Mouse (Mus musculus) CH12.LX (cell line): Measurements from ENCODE around the gene Dcxr. TPM values are rescaled to one million over a fixed set of nuclear protein-coding genes. Genes with fewer than 3 reads are reported as not detected.

Experiments
- DNase-seq: peaks from one replicate; pipeline ENCODE4 v3.0.0-alpha.2; 2013; ENCODE audit errors: extremely low read depth
- H3K27ac ChIP-seq: 2 replicates; pipeline ENCODE4 v1.5.1; 2012; ENCODE audit warnings: low read depth, mild to moderate bottlenecking, control low read depth, moderate library complexity; ENCODE audit not compliant: insufficient read depth
- H3K27me3 ChIP-seq: replicated peaks from 2 replicates; pipeline ENCODE3; 2012; ENCODE audit warnings: inconsistent platforms
- H3K36me3 ChIP-seq, 2 experiments: replicated peaks in 1 of 2; 2 replicates each; pipeline versions ENCODE3 to v1.6.1; 2012; ENCODE audit warnings: inconsistent platforms in 1 of 2, low read length in 1 of 2, mild to moderate bottlenecking in 1 of 2, mixed read lengths in 1 of 2, moderate library complexity in 1 of 2; ENCODE audit not compliant: control insufficient read depth in 1 of 2, insufficient read depth in 1 of 2
- H3K4me1 ChIP-seq, 2 experiments: 2 replicates each; pipeline ENCODE4 v1.6.1; 2012; ENCODE audit warnings: inconsistent platforms in 1 of 2, moderate library complexity in 1 of 2; ENCODE audit not compliant: insufficient read depth in 2 of 2, control insufficient read depth in 1 of 2
- H3K4me2 ChIP-seq: 2 replicates; pipeline ENCODE4 v1.6.1; 2012; ENCODE audit warnings: low read depth, mild to moderate bottlenecking, control low read depth; ENCODE audit not compliant: poor library complexity, insufficient read depth, severe bottlenecking
- H3K4me3 ChIP-seq, 3 experiments: fragments of 150-350 bp in 1 of 3; sonication (generic) in 1 of 3; replicated peaks in 1 of 3; 2 replicates each; pipeline versions ENCODE3 to v1.5.1; 2011 to 2012; ENCODE audit warnings: low read depth in 2 of 3, low read length in 2 of 3, mild to moderate bottlenecking in 2 of 3, moderate library complexity in 2 of 3, control low read depth in 1 of 3, improper control_type of control experiment in 1 of 3, inconsistent platforms in 1 of 3, mixed read lengths in 1 of 3; ENCODE audit not compliant: poor library complexity in 1 of 3
- H3K79me2 ChIP-seq: replicated peaks from 2 replicates; pipeline ENCODE4 v1.6.1; 2012; ENCODE audit warnings: mild to moderate bottlenecking, moderate library complexity; ENCODE audit not compliant: control insufficient read depth, poor library complexity, insufficient read depth, severe bottlenecking; ENCODE audit errors: extremely low read depth
- H3K9ac ChIP-seq: 2 replicates; pipeline ENCODE4 v1.6.1; 2012; ENCODE audit warnings: low read depth, mild to moderate bottlenecking, control low read depth, moderate library complexity; ENCODE audit not compliant: insufficient read depth
- H3K9me3 ChIP-seq: replicated peaks from 2 replicates; pipeline ENCODE3; 2012; ENCODE audit warnings: low read length, inconsistent platforms, mixed read lengths
- CHD1 ChIP-seq: IDR thresholded peaks from 2 replicates; pipeline ENCODE4 v1.6.1; 2012; ENCODE audit warnings: low read depth, low read length, improper control_type of control experiment, inconsistent platforms
- E2F4 ChIP-seq: IDR thresholded peaks from 2 replicates; pipeline ENCODE4 v1.6.1; 2011; ENCODE audit warnings: low read depth, low read length, improper control_type of control experiment; ENCODE audit not compliant: insufficient replicate concordance
- ETS1 ChIP-seq: conservative IDR thresholded peaks from 2 replicates; pipeline ENCODE4 v1.6.1; 2012; ENCODE audit warnings: low read depth, mild to moderate bottlenecking, inconsistent platforms, low read length, improper control_type of control experiment, moderate library complexity
- IRF4 ChIP-seq: IDR thresholded peaks from 2 replicates; pipeline ENCODE4 v1.6.1; 2014; ENCODE audit warnings: low read depth, mild to moderate bottlenecking, inconsistent platforms, low read length, improper control_type of control experiment
- JUN ChIP-seq: IDR thresholded peaks from 2 replicates; pipeline ENCODE4 v1.6.1; 2011; ENCODE audit warnings: low read depth, mild to moderate bottlenecking, low read length, improper control_type of control experiment, moderate library complexity; ENCODE audit not compliant: insufficient read depth
- KAT2A ChIP-seq: IDR thresholded peaks from 2 replicates; pipeline ENCODE4 v1.6.1; 2012; ENCODE audit warnings: low read length, improper control_type of control experiment, inconsistent platforms; ENCODE audit not compliant: insufficient replicate concordance
- MAFK ChIP-seq: IDR thresholded peaks from 2 replicates; pipeline ENCODE4 v1.6.1; 2011; ENCODE audit warnings: low read length, improper control_type of control experiment; ENCODE audit not compliant: insufficient replicate concordance
- MAX ChIP-seq: IDR thresholded peaks from 2 replicates; pipeline ENCODE4 v1.6.1; 2011; ENCODE audit warnings: low read length, improper control_type of control experiment
- MAZ ChIP-seq: IDR thresholded peaks from 2 replicates; pipeline ENCODE4 v1.6.1; 2012; ENCODE audit warnings: low read depth, mild to moderate bottlenecking, inconsistent platforms, low read length, improper control_type of control experiment, moderate library complexity
- MXI1 ChIP-seq: IDR thresholded peaks from 2 replicates; pipeline ENCODE4 v1.6.1; 2011; ENCODE audit warnings: mild to moderate bottlenecking, low read depth, low read length, improper control_type of control experiment
- MYC ChIP-seq: IDR thresholded peaks from 2 replicates; pipeline ENCODE4 v1.6.1; 2011; ENCODE audit warnings: low read depth, mild to moderate bottlenecking, improper control_type of control experiment, low read length
- NELFE ChIP-seq: IDR thresholded peaks from 2 replicates; pipeline ENCODE4 v1.6.1; 2011; ENCODE audit warnings: low read depth, low read length, improper control_type of control experiment
- NRF1 ChIP-seq: IDR thresholded peaks from 2 replicates; pipeline ENCODE4 v1.6.1; 2014; ENCODE audit warnings: low read depth, mild to moderate bottlenecking, inconsistent platforms, low read length, improper control_type of control experiment, moderate library complexity
- PAX5 ChIP-seq: IDR thresholded peaks from 2 replicates; pipeline ENCODE4 v1.6.1; 2012; ENCODE audit warnings: low read length, inconsistent platforms, mixed read lengths
- POLR2AphosphoS2 ChIP-seq: IDR thresholded peaks from 2 replicates; pipeline ENCODE4 v1.6.1; 2011; ENCODE audit warnings: low read depth, low read length, improper control_type of control experiment
- RAD21 ChIP-seq: IDR thresholded peaks from 2 replicates; pipeline ENCODE4 v1.6.1; 2011; ENCODE audit warnings: low read depth, mild to moderate bottlenecking, low read length, improper control_type of control experiment, moderate library complexity
- RCOR1 ChIP-seq: conservative IDR thresholded peaks from 2 replicates; pipeline ENCODE4 v1.6.1; 2012; ENCODE audit warnings: low read depth, mild to moderate bottlenecking, inconsistent platforms, low read length, improper control_type of control experiment
- SMC3 ChIP-seq: IDR thresholded peaks from 2 replicates; pipeline ENCODE4 v1.6.1; 2011; ENCODE audit warnings: low read depth, low read length, improper control_type of control experiment
- TBP ChIP-seq: conservative IDR thresholded peaks from 2 replicates; pipeline ENCODE4 v1.6.1; 2011; ENCODE audit warnings: low read depth, low read length, improper control_type of control experiment
- UBTF ChIP-seq: IDR thresholded peaks from 2 replicates; pipeline ENCODE4 v1.6.1; 2012; ENCODE audit warnings: low read depth, mild to moderate bottlenecking, inconsistent platforms, low read length, improper control_type of control experiment, moderate library complexity
- USF1 ChIP-seq: IDR thresholded peaks from 2 replicates; pipeline ENCODE4 v1.6.1; 2014; ENCODE audit warnings: low read depth, mild to moderate bottlenecking, inconsistent platforms, low read length, improper control_type of control experiment
- USF2 ChIP-seq: conservative IDR thresholded peaks from 2 replicates; pipeline ENCODE4 v1.6.1; 2011; ENCODE audit warnings: low read depth, low read length, improper control_type of control experiment
- ZNF384 ChIP-seq: IDR thresholded peaks from 2 replicates; pipeline ENCODE4 v1.6.1; 2012; ENCODE audit warnings: low read depth, low read length, improper control_type of control experiment, inconsistent platforms
- dilution Hi-C: fragments of 300-500 bp; cut with MboI; formaldehyde crosslinking; loops from 2 replicates; pipeline ENCODE4 v1.14.3; 2020; ENCODE audit warnings: low sequenced_read_pairs; ENCODE audit not compliant: extremely low pct_unique_long_range_greater_than_20kb, extremely low pct_ligation_motif_present
- in situ Hi-C: fragments of 300-500 bp; cut with MboI; formaldehyde crosslinking; loops from 3 replicates; pipeline ENCODE4 v1.14.3; 2019; ENCODE audit warnings: low sequenced_read_pairs, low pct_ligation_motif_present, low pct_unique_long_range_greater_than_20kb, mixed read lengths
- polyA plus RNA-seq: library from polyadenylated mRNA; unstranded; fragments of >175 nt; gene quantifications from 2 replicates; pipeline ENCODE4 v1.2.1, GENCODE M21; 2012; ENCODE audit warnings: low read depth; ENCODE audit not compliant: insufficient read length
- total RNA-seq, 2 experiments: library from RNA; depleted of rRNA; stranded (reverse); fragments of 300-350 nt in 1 of 2; fragments of >200 nt in 1 of 2; gene quantifications; 2 replicates each; pipeline ENCODE4 v1.2.3; 2012 to 2014

Gene Dcxr
- total and polyA plus RNA-seq, 3 experiments, result 23.3 to 74.7 (median 24.1) TPM

GRCm38 (mm10) chr11:120773463-120774190 lies 46.5 kb upstream of the Dcxr start:
- in situ Hi-C loops (no loop called here), dilution Hi-C loops (no loop called here)
- H3K79me2 ChIP-seq, result no peaks in the 10 kb centered on the region
- no peaks in the 10 kb centered on the region for H3K9me3 ChIP-seq
- H3K9ac ChIP-seq, result no peak overlapping the region
- no peak overlapping the region for H3K4me3 ChIP-seq
- no peak overlapping the region for H3K27ac ChIP-seq
- no peak for DNase-seq
- H3K36me3 ChIP-seq, result no peaks in the 10 kb centered on the region
- TF ChIP-seq JUN (no peak), E2F4 (no peak), NELFE (no peak), SMC3 (no peak), MAZ (no peak), MXI1 (no peak), KAT2A (no peak), POLR2AphosphoS2 (no peak), ETS1 (no peak), USF1 (no peak), PAX5 (no peak), ZNF384 (no peak), UBTF (no peak), NRF1 (no peak), IRF4 (no peak), RAD21 (no peak)
- peaks cover 0 to 9% of the 10 kb centered on the region in 2 experiments; a peak in 2 of 4 replicates for H3K4me1 ChIP-seq
- no peaks in the 10 kb centered on the region for H3K27me3 ChIP-seq
- H3K4me2 ChIP-seq, result no peak overlapping the region

- H3K27ac ChIP-seq, result no peak overlapping the region
- H3K4me2 ChIP-seq, result no peak overlapping the region
- TF ChIP-seq RCOR1, result no peak
- TF ChIP-seq E2F4, result no peak
- TF ChIP-seq USF2, result no peak
- no peak for TF ChIP-seq TBP
- TF ChIP-seq ETS1, result no peak
- TF ChIP-seq UBTF, result no peak
- TF ChIP-seq MYC, result no peak
- no peak for TF ChIP-seq MAX
- TF ChIP-seq CHD1, result no peak
- no peak for TF ChIP-seq JUN
- no peak for TF ChIP-seq MAFK
- no peak for TF ChIP-seq NELFE
- TF ChIP-seq PAX5, result no peak
- H3K4me3 ChIP-seq, result no peak overlapping the region
- H3K27me3 ChIP-seq, result peaks cover 7% of the 10 kb centered on the region
- H3K9me3 ChIP-seq, result no peaks in the 10 kb centered on the region
- in situ Hi-C loops, result no loop called here
- DNase-seq, result no peak
- H3K9ac ChIP-seq, result no peak overlapping the region
- H3K36me3 ChIP-seq, result no peaks in the 10 kb centered on the region
- peaks cover 0 to 9% of the 10 kb centered on the region in 2 experiments; a peak in 2 of 4 replicates for H3K4me1 ChIP-seq
- no peaks in the 10 kb centered on the region for H3K79me2 ChIP-seq
- dilution Hi-C loops, result no loop called here
Observed at GRCm38 (mm10) chr11:120772749-120773148, 45.7 kb upstream of the Dcxr start.
